Mouse (Mus musculus) liver, adult 2 months (tissue): Measurements from ENCODE around the gene Vmn1r49.

ENCODE experiments used
- CTCF ChIP-seq: fragments of 200-500 bp; IDR thresholded peaks from 2 replicates; pipeline ENCODE4 v1.5.1; 2011; ENCODE audit warnings: low read depth, low read length, control low read depth
- POLR2A ChIP-seq: fragments of 200-500 bp; IDR thresholded peaks from 2 replicates; pipeline ENCODE4 v1.6.1; 2011; ENCODE audit warnings: low read length, control low read depth; ENCODE audit not compliant: insufficient read depth; ENCODE audit errors: extremely low read depth

DNA sequence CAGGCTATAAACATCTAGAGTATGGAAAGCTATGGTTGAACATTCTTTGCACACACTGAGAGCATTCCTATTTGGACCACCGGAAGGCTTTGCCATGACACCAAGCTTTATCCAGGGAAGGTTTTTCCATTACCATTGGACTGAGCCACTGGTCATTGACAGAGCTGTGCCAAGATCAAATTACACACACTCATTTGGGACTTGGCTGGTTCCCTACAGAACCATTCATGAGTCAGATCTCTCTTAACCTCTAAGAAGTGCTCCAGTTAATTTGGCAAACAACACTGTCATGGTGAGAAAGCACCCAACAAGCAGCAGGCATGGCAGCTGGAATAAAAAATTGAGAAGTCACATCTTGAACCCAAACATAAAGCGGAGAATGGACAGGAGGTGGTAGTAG is 22.3 kb upstream of the Vmn1r49 start:
- TF ChIP-seq CTCF (no peak), POLR2A (no peak)
